Mouse (Mus musculus) erythroblast, embryonic 14.5 days (primary cell): Measurements from ENCODE around the gene Gm10490. TPM values are rescaled to one million over a fixed set of nuclear protein-coding genes. Genes with fewer than 3 reads are reported as not detected.
"Not testable (repeated sequence)": the region's sequence is repeated elsewhere in the genome, so short reads cannot be mapped to it uniquely, and the experiment has no call there.

Experiments used
- H3K27me3 ChIP-seq: 2 replicates; pipeline ENCODE4 v1.6.1; 2012; ENCODE audit warnings: inconsistent platforms; ENCODE audit not compliant: control insufficient read depth
- H3K36me3 ChIP-seq: 2 replicates; pipeline ENCODE4 v1.6.1; 2012; ENCODE audit warnings: mild to moderate bottlenecking, inconsistent platforms; ENCODE audit not compliant: control insufficient read depth
- H3K4me1 ChIP-seq: 2 replicates; pipeline ENCODE4 v1.6.1; 2012; ENCODE audit warnings: inconsistent platforms; ENCODE audit not compliant: control insufficient read depth
- H3K4me3 ChIP-seq: replicated peaks from 2 replicates; pipeline ENCODE3; 2012; ENCODE audit warnings: moderate library complexity, mild to moderate bottlenecking, inconsistent platforms
- H3K9me3 ChIP-seq: 2 replicates; pipeline ENCODE4 v1.6.1; 2012; ENCODE audit warnings: low read length, inconsistent platforms, mixed read lengths; ENCODE audit not compliant: control insufficient read depth
- GATA1 ChIP-seq: IDR thresholded peaks from 2 replicates; pipeline ENCODE4 v1.6.1; 2012; ENCODE audit warnings: low read length, inconsistent platforms, mixed read lengths
- TAL1 ChIP-seq: IDR thresholded peaks from 3 replicates; pipeline ENCODE4 v1.6.1; 2012; ENCODE audit warnings: low read length, inconsistent platforms, mixed read lengths
- polyA plus RNA-seq: library from polyadenylated mRNA; stranded (reverse); fragments of >175 nt; gene quantifications from 2 replicates; pipeline ENCODE4 v1.2.3, GENCODE M21; 2012

Gm10490 gene
- polyA plus RNA-seq: not detected in 2 replicates

GRCm38 (mm10) chrX:7909242-7909641 is at the start of gene Gm10490:
Gm10490 (plus strand) TSS chrX:7909542.
- H3K36me3 ChIP-seq: peaks cover 20% of the 10 kb centered on the region
- H3K4me3 ChIP-seq, H3K27me3 ChIP-seq, H3K9me3 ChIP-seq, H3K4me1 ChIP-seq: not testable (repeated sequence)

- H3K36me3 ChIP-seq: peaks cover 90% of the 10 kb centered on the region
- H3K4me3 ChIP-seq: no peak overlapping the region
- no peaks in the 10 kb centered on the region for H3K27me3 ChIP-seq
- no peaks in the 10 kb centered on the region for H3K9me3 ChIP-seq
- peaks cover 40% of the 10 kb centered on the region for H3K4me1 ChIP-seq
- TF ChIP-seq TAL1 (no peak), GATA1 (no peak)
Measured at GRCm38 (mm10) chrX:7863181-7863580, 46.2 kb upstream of the Gm10490 start.

DNA sequence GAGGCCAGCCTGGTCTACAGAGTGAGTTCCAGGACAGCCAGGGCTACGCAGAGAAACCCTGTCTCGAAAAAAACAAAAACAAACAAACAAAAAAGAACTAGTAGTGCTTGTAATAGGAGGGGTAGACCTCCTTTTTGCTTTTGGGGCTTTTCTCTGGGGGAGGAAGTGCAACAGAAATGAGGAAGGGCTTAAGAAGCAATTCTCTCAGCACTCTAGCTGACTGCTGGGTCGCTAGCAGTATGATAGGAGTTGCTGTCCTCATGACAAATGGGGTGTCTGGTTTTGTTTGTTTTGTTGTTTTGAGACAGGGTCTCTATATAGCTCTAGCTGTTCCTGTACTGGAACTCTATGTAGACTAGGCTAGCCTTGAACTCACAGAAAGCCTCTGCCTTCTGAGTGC is 44.8 kb upstream of the Gm10490 start:
- Histone ChIP-seq H3K4me3 (no peak overlapping the region), H3K4me1 (peaks cover 29% of the 10 kb centered on the region), H3K36me3 (peaks cover 90% of the 10 kb centered on the region), H3K27me3 (no peaks in the 10 kb centered on the region), H3K9me3 (no peaks in the 10 kb centered on the region)
- no peak for TF ChIP-seq GATA1
- no peak for TF ChIP-seq TAL1

DNA sequence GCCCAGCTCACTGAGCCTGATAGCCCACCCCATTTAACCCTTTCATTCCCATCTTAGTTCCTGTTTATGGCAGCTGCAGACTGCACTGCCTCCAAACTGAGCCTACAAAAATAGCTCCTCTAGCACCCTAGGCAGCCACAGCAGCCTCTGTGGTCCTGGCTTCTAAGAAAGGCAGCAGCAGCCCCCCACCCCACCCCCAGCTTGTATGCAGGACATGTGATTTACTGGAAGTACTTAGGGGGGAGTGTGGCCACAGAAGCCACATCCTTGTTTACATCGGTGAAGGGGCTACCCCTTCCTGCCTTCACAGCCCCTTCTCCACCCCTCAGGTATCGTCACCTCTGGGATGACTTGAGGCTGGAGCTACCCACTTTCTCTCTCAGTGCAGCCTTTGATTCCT is 44.0 kb upstream of the Gm10490 start:
- Histone ChIP-seq H3K4me3 (no peak overlapping the region), H3K36me3 (peaks cover 90% of the 10 kb centered on the region), H3K9me3 (no peaks in the 10 kb centered on the region), H3K4me1 (peaks cover 22% of the 10 kb centered on the region), H3K27me3 (no peaks in the 10 kb centered on the region)
- no peak for TF ChIP-seq TAL1
- TF ChIP-seq GATA1: no peak

- TF ChIP-seq TAL1: no peak
- no peak for TF ChIP-seq GATA1
- peaks cover 90% of the 10 kb centered on the region for H3K36me3 ChIP-seq
- no peaks in the 10 kb centered on the region for H3K27me3 ChIP-seq
- H3K4me1 ChIP-seq: peaks cover 17% of the 10 kb centered on the region
- no peak overlapping the region for H3K4me3 ChIP-seq
- no peaks in the 10 kb centered on the region for H3K9me3 ChIP-seq
Measured at GRCm38 (mm10) chrX:7865786-7866185, 43.6 kb upstream of the Gm10490 start.

GRCm38 (mm10) chrX:7867141-7867540 is 42.2 kb upstream of the Gm10490 start:
- H3K4me3 ChIP-seq: no peak overlapping the region
- TF ChIP-seq TAL1 (no peak), GATA1 (no peak)
- H3K4me1 ChIP-seq: peaks cover 6% of the 10 kb centered on the region
- no peaks in the 10 kb centered on the region for H3K27me3 ChIP-seq
- H3K36me3 ChIP-seq: peaks cover 90% of the 10 kb centered on the region
- no peaks in the 10 kb centered on the region for H3K9me3 ChIP-seq

GRCm38 (mm10) chrX:7868506-7868905 is 40.8 kb upstream of the Gm10490 start:
- H3K36me3 ChIP-seq: peaks cover 92% of the 10 kb centered on the region
- H3K27me3 ChIP-seq: no peaks in the 10 kb centered on the region
- TF ChIP-seq TAL1: no peak
- no peak for TF ChIP-seq GATA1
- H3K4me1 ChIP-seq: peaks cover 4% of the 10 kb centered on the region
- no peak overlapping the region for H3K4me3 ChIP-seq
- no peaks in the 10 kb centered on the region for H3K9me3 ChIP-seq

DNA sequence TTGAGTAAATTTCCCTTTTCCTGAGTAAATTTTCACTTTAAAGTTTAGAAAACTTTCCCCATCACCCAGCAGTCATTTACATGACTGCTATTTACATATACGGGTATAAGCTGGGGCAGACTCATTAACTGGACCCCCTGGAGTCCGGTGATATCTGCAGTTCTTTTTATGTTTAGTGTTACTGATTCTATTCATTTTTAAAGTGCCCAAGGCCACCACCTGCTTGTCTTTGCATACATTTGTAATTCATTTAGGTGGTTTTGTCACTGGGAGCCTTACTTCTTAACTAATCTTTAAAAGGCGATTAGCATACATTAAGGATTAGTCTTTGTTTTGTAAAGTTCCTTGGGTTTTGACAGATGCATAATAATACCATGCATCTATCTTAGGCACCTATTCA is 39.5 kb upstream of the Gm10490 start:
- Histone ChIP-seq H3K36me3 (peaks cover 99% of the 10 kb centered on the region), H3K4me3 (no peak overlapping the region), H3K4me1 (peaks cover 4% of the 10 kb centered on the region), H3K27me3 (no peaks in the 10 kb centered on the region), H3K9me3 (no peaks in the 10 kb centered on the region)
- TF ChIP-seq TAL1 (no peak), GATA1 (no peak)

DNA sequence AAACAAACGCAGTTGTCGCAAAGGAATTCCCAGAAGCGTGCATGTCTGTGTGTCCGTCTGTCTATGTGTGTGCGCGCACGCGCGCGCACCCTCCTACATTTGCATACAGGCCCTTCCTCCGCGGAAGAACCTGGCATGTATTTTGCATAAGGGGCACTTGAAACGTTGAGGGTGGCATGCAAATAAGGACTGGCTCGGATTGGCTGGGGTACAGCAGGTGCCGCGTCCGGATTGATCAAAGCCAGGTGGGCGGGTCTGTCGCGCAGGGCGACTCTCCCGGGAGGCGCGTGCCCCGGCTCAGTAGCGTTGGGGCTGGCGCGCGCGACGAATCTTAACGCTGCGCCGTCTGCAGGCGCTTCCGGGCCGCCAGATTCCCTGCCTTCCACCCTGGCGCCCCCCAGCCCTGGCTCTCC is 31.3 kb upstream of the Gm10490 start, which contains the start of gene Pim2:
Pim2 (plus strand) TSS at position 256 of the 413 bp plus-strand sequence.
- Histone ChIP-seq H3K4me3 (peak within 1 kb of the TSS; percentile 61), H3K4me1 (peaks cover 28% of the 10 kb centered on the region), H3K36me3 (peaks cover 40% of the 10 kb centered on the region), H3K27me3 (peaks cover 14% of the 10 kb centered on the region), H3K9me3 (peaks cover 5% of the 10 kb centered on the region)
- TF ChIP-seq TAL1: no peak
- no peak for TF ChIP-seq GATA1

DNA sequence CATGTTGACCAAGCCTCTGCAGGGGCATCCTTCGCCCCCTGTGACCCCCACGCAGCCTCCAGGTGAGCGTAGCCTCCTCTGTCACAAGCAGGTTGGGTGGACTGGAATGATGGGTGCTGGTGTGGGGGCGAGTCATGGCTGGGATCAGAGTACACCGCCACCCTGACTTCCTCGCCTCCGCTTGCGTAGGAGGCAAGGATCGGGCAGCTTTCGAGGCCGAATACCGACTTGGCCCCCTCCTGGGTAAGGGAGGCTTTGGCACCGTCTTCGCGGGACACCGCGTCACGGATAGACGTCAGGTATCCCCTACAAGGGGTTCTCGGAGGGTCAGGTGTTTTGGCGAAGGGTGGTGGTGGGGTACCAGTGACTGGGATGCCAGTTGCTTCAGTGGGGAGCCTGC is 30.8 kb upstream of the Gm10490 start:
- no peak for TF ChIP-seq TAL1
- no peak for TF ChIP-seq GATA1
- H3K9me3 ChIP-seq: peaks cover 5% of the 10 kb centered on the region
- H3K4me1 ChIP-seq: peaks cover 29% of the 10 kb centered on the region
- peaks cover 35% of the 10 kb centered on the region for H3K36me3 ChIP-seq
- H3K27me3 ChIP-seq: peaks cover 14% of the 10 kb centered on the region
- H3K4me3 ChIP-seq: peak overlapping the region; percentile 61
